Mouse (Mus musculus) brain, adult 2 months (tissue): ENCODE results near the gene Gm438.
"Not testable (repeated sequence)": the region's sequence is repeated elsewhere in the genome, so short reads cannot be mapped to it uniquely, and the experiment has no call there.

Experiments used
- DNase-seq: peaks from one replicate; pipeline ENCODE4 v3.0.0; 2011; ENCODE audit warnings: low read depth, low spot score

Gm438 gene

DNA sequence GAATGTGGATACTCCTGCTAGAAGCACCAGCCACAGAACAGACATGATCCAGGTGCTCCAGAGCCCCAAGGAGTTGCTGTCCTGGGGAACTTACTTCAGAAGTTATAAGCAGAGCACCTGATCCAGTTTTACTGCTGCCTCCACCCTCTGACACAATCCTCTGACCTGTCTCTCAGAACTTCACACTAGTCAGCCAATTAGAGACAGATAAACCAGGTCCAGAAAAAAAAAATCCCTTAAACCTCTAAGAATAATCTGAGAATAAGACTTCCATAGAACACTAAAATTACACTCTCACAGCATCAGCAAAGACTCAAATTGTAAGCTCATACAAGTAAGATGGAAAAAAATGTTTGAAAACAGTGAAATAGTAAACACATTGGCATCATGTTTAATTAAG is at the start of gene Gm438:
Gene Gm438, minus strand, starts transcription at position 101 of the 400 bp plus-strand sequence.
- no peak for DNase-seq

DNA sequence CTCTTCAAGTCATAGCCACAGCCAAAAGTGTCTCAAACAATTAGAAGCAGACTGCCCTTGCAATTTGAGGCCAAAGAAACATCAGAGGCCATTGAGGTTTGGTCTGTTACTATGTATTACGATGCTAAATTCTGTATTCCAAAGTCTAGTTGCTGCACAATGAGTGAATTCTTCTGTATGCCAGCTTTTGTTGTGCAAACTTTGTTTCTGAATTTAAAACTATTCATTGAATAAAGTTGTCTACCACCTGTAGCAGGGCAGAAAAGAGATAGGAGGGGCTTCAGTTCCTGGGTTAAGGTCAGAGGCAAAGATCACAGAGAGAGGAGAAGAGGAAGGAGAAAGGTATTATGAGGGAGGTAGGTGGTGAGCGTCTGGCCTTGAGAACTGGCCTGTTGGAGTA is 38.3 kb upstream of the Gm438 start:
- no peak for DNase-seq

DNA sequence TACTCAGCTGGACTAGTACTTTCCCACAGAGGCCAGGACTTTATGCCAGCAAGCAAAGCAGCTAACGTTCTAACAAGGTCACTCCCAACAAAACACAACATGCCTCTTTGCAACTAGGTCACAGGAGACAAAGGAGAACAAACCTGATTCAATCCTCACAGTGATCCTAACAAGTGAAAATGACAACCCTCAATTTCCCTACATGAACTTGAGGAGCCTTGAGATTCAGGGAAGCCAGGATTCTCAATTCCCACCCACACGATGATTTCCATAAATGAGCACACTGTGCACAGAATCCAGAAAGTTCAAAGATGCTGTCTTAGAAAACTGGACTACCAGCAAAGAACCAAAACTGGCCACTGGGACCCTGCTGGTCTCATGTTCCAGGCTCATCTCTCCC is 37.6 kb upstream of the Gm438 start:
- no peak for DNase-seq

DNA sequence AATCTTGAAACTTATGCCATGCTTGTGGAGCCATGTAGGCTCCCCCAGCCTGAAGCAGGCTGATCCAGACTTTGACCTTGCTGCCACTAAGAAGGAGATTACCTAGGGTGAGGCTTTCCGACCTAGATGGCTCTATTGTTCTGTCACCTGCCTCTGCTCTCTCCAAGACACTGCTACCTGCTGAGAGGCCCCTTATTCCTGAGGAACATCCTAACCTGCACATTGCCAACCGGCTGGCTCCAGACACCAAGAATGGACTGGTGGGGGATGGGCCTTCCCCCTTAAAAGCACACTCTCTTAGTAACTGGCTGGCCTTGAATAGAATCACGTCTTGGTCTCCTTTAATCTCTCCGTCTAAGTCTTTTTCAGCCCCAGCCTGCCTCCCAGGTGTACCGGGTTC is 20.8 kb upstream of the Gm438 start:
- DNase-seq = not testable (repeated sequence)

DNA sequence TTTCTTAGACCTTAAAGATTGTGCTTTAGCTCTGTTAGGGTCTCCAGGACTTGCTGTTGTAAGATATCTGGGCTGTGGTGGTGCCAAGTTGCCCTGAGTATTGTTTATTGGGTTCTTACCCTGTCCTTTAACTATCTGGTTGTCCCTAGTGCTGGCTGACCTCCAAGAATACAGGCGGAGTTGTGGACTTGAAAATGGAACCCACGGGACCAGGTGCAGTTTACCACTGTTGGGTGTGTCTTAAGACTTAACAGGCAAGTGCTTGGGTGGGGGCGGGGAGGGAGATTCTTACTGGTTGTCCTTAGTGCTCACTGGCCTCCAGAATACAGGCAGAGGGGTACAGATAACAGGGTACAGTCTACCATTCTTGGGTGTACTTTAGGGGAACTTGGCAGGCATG is 17.2 kb upstream of the Gm438 start:
- no peak for DNase-seq

DNA sequence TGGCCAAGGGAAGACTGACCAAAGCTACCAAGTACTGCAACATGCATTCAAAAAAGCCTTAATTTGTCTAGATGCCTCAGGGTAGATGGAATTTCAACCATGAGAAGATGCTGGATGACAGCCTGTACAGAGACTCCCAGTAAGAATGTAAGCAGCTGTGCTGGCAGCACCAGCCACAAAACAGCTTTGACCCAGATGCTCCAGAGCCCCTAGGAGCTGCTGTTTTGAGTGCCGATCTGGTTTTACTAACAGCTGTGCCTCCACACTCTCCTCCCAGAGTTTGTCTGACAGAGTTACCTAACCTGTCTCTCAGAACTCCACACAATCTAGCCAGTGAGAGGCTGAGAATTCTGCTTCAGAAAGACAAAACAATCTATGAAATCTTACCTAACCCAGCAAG is 3.8 kb upstream of the Gm438 start:
- DNase-seq = no peak

DNA sequence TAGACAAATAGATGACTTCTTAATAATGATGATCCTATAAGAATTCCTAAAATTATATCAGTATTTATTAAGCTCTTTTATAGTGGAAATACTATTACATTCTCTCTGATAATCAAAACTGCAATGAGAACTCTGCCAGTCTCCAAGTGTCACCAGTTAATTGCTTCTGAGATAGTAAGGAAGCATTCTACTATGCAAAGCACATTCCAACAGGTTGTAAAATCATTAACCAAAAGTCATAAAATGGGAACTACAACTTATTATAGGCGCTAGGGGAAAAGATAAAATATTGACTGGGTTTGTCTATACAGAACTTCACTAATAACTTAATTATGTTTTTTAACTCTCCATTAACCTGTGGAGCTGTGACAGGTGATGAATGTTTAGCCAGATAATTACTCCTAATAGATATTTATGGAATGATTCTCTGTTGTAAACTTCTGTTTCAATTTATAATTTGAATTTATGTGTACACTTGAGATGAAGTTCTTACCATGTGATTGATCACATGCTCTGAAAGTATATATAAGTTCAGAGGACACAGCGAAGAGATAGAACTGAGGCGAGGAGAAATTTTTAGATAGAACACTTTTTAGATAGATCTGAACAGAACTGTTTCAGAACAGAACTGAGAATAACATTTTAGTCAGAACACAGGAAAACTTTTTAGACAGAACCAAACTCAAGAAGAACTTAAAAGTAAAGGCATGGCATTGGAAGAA is 3.7 kb downstream of the Gm438 start:
- DNase-seq = no peak

DNA sequence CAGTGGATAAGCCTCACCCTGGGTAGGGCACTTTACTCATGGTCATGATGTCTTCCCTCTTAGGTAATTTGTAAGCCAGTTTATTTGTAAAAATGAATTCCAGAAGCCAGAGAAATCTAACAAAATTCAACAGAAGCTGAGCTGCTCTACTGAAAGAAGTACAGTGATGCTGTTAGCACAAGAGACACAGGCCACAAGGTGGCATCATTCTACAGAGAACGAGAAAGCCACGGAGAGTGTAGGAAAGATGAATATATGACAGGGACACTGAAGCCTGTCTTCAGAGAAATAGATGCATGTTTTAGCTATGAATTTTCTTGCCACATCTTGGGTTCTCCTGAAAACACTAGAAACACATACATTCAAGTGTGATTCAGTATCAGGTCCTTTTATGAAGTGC is 20.7 kb downstream of the Gm438 start:
- peak; percentile 61 for DNase-seq

DNA sequence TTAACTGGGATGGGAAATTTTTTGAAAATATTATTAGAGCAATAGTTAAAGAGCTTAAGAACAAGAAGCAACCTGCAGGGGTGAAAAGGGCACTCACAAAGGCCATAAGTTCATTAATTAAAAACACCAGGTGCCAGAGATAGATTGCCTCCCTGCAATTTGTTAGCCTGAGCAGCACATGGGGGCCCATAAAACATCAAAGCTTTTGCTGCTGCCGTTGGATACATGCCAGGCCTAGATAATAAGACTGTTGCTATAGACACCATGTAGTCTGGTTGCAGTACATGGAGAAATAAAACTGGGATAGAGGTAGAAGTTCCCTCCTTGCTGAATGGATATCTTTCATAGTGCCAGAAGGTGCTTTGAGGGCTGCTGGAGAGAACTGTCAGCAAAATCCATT is 37.2 kb downstream of the Gm438 start:
- DNase-seq = no peak
